Mouse (Mus musculus) kidney, embryonic 15.5 days (tissue): ENCODE data around the gene Dmap1. TPM values are rescaled to one million over a fixed set of nuclear protein-coding genes. Genes with fewer than 3 reads are reported as not detected.

Experiments used
- ATAC-seq: fragments of 200-750 bp; cut with Nextera tagmentation; replicated peaks from 2 replicates; pipeline ENCODE4 v1.8.0; 2017; ENCODE audit warnings: moderate TSS enrichment; ENCODE audit not compliant: low FRiP score
- H3K27ac ChIP-seq: fragments of 300-500 bp; sonication (generic); 2 replicates; pipeline ENCODE4 v1.5.1; 2015; ENCODE audit warnings: mild to moderate bottlenecking, inconsistent platforms
- H3K27me3 ChIP-seq: fragments of 300-500 bp; sonication (generic); 2 replicates; pipeline ENCODE4 v1.6.1; 2015; ENCODE audit warnings: inconsistent platforms
- H3K36me3 ChIP-seq: fragments of 300-500 bp; sonication (generic); 2 replicates; pipeline ENCODE4 v1.6.1; 2015; ENCODE audit warnings: inconsistent platforms
- H3K4me1 ChIP-seq: fragments of 300-500 bp; sonication (generic); 2 replicates; pipeline ENCODE4 v1.6.1; 2015; ENCODE audit warnings: inconsistent platforms
- H3K4me2 ChIP-seq: fragments of 300-500 bp; sonication (generic); 2 replicates; pipeline ENCODE4 v1.6.1; 2015; ENCODE audit warnings: moderate library complexity, mild to moderate bottlenecking, inconsistent platforms
- H3K4me3 ChIP-seq: fragments of 300-500 bp; sonication (generic); replicated peaks from 2 replicates; pipeline ENCODE4 v1.5.1; 2015; ENCODE audit warnings: mild to moderate bottlenecking, inconsistent platforms
- H3K9ac ChIP-seq: fragments of 300-500 bp; sonication (generic); 2 replicates; pipeline ENCODE4 v1.6.1; 2015; ENCODE audit warnings: mild to moderate bottlenecking, inconsistent platforms
- H3K9me3 ChIP-seq: fragments of 300-500 bp; sonication (generic); replicated peaks from 2 replicates; pipeline ENCODE4 v1.6.1; 2016; ENCODE audit warnings: inconsistent platforms
- WGBS: fragments of 180-500 bp; shearing (Covaris S2); methylation state at CpG from one replicate; pipeline ENCODE4 v1.1.7; 2015; ENCODE audit warnings: mixed read lengths; 5-methylcytosine and 5-hydroxymethylcytosine counted together
- polyA plus RNA-seq: library from polyadenylated mRNA; unstranded; fragments of >200 nt; fragmentation: Nextera tagmentation; extraction: Ambion mirVana; gene quantifications from 2 replicates; pipeline ENCODE4 v1.2.1, GENCODE M21; 2015

The Dmap1 gene
- polyA plus RNA-seq, 1 experiment from 2014 or later, result 64.1 TPM

DNA sequence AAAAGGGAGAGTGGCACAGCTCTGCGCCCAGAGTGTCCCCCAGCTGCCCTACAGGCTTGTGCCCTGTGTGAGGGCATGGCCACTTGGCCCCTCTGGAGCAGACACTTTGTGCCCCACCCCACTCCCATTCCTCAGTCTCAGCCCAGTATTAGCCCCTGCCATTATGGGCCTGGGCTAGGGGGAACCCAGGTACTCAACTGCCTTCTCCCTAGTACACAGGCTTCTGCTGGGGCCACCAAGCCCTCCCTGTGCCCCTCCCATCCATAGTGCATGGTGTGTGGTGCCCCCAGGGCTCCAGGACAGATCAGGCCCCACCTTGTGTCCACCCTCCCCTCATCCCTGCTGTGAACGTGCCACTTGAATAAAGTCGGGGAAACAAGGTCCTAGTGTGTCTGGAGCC lies 8.2 kb downstream of the Dmap1 start:
- no peak overlapping the region for H3K4me3 ChIP-seq
- no peak overlapping the region for H3K9ac ChIP-seq
- H3K4me2 ChIP-seq, result no peak overlapping the region
- WGBS, result 86% methylated on average over 3 of the region's 3 CpGs
- H3K9me3 ChIP-seq, result no peaks in the 10 kb centered on the region
- ATAC-seq, result no peak
- no peak overlapping the region for H3K27ac ChIP-seq
- no peaks in the 10 kb centered on the region for H3K4me1 ChIP-seq
- peaks cover 58% of the 10 kb centered on the region for H3K36me3 ChIP-seq
- no peaks in the 10 kb centered on the region for H3K27me3 ChIP-seq

- 39% methylated on average over 9 of the region's 9 CpGs for WGBS
- no peaks in the 10 kb centered on the region for H3K27me3 ChIP-seq
- peak; percentile 77 for ATAC-seq
Observed at GRCm38 (mm10) chr4:117672042-117672441, 10.0 kb downstream of the Dmap1 start.

DNA sequence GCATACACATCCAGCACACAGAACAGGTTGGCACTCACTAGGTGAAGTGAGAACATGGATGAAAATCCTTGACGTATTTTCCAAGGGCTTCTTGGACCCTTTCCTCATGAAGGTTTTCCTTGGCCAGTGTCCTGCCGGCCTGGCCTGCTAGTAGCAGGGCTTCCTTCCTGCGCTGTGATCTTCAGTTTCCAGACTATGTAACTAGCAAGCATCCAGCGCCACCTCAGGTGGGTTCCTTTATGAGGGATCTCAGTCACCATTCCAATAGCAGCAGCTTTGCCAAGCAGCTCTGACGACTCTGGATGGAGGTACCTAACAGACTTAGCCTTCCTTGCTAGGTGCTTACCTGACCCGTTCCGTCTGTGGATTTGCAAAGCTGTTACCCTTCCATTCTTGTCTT lies 12.2 kb downstream of the Dmap1 start:
- H3K4me3 ChIP-seq, result no peak overlapping the region
- peaks cover 20% of the 10 kb centered on the region for H3K36me3 ChIP-seq
- H3K4me1 ChIP-seq, result no peaks in the 10 kb centered on the region
- H3K9ac ChIP-seq, result no peak overlapping the region
- WGBS, result 81% methylated on average over 7 of the region's 7 CpGs
- no peak for ATAC-seq
- no peak overlapping the region for H3K4me2 ChIP-seq
- H3K9me3 ChIP-seq, result no peaks in the 10 kb centered on the region
- H3K27me3 ChIP-seq, result no peaks in the 10 kb centered on the region
- no peak overlapping the region for H3K27ac ChIP-seq

More at GRCm38 (mm10) chr4:117672042-117672441, 10.0 kb downstream of the Dmap1 start:
- no peaks in the 10 kb centered on the region for H3K4me1 ChIP-seq
- H3K27ac ChIP-seq, result no peak overlapping the region
- no peak overlapping the region for H3K4me2 ChIP-seq
- H3K4me3 ChIP-seq, result no peak overlapping the region
- H3K9me3 ChIP-seq, result no peaks in the 10 kb centered on the region
- H3K36me3 ChIP-seq, result peaks cover 40% of the 10 kb centered on the region
- H3K9ac ChIP-seq, result no peak overlapping the region

DNA sequence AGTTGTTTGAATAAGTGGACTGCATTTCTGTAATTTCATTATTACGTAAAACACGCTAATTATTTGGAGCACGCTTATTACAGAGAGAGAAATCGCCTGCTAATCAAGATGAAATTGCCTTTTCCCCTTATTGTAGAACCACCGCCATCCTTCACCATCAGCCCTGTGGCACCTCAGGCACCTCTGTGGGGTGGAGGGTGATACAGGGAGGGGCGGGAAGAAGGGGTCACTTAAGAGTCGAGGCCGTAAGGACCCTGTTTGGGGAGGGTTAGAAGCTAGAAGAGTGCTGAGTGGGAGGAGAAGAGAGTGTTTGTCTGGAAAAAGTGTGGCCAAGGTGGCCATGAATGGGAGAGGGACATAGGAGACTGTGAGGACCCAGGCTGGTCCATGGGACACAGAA lies 16.0 kb downstream of the Dmap1 start:
- H3K4me1 ChIP-seq, result no peaks in the 10 kb centered on the region
- no peak for ATAC-seq
- no peaks in the 10 kb centered on the region for H3K27me3 ChIP-seq
- 71% methylated on average over 8 of the region's 8 CpGs for WGBS
- H3K36me3 ChIP-seq, result peaks cover 8% of the 10 kb centered on the region; the same call in 1 of the 2 replicates
- H3K4me3 ChIP-seq, result no peak overlapping the region
- H3K4me2 ChIP-seq, result no peak overlapping the region
- H3K27ac ChIP-seq, result no peak overlapping the region
- no peak overlapping the region for H3K9ac ChIP-seq
- no peaks in the 10 kb centered on the region for H3K9me3 ChIP-seq

DNA sequence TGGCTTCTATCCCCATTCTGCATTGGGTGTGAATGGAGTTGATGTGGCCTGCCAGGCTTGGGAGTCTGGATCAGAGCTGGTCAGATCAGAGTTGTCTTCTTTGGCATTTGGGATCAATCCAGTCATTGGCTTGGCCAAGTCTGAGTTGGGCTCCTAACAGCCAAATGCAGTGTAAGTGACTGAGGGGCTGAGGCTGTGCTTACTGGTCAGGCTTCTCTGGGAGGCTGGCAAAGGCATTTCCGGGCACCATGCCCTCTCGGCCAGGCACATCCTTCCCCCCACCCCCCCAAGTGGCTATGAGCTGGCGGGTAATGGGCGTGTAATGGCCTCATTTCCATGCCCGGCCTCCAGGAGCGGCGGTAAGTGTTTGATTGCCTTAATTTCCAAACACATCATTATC lies 16.5 kb downstream of the Dmap1 start:
- H3K4me1 ChIP-seq, result no peaks in the 10 kb centered on the region
- no peak overlapping the region for H3K4me3 ChIP-seq
- peaks cover 12% of the 10 kb centered on the region; the same call in 1 of the 2 replicates for H3K36me3 ChIP-seq
- H3K27me3 ChIP-seq, result no peaks in the 10 kb centered on the region
- H3K27ac ChIP-seq, result no peak overlapping the region
- ATAC-seq, result no peak
- WGBS, result 59% methylated on average over 7 of the region's 7 CpGs
- no peak overlapping the region for H3K4me2 ChIP-seq
- H3K9ac ChIP-seq, result no peak overlapping the region
- no peaks in the 10 kb centered on the region for H3K9me3 ChIP-seq

GRCm38 (mm10) chr4:117664411-117665137 lies 17.5 kb downstream of the Dmap1 start:
- no peak for ATAC-seq
- no peaks in the 10 kb centered on the region for H3K9me3 ChIP-seq
- H3K4me3 ChIP-seq, result no peak overlapping the region
- H3K4me2 ChIP-seq, result no peak overlapping the region
- H3K4me1 ChIP-seq, result 0 out of 2 replicates have a peak, but pooled peaks cover 4% of the 10 kb centered on the region
- H3K27me3 ChIP-seq, result no peaks in the 10 kb centered on the region
- no peak overlapping the region for H3K9ac ChIP-seq
- peaks cover 17% of the 10 kb centered on the region; the same call in 1 of the 2 replicates for H3K36me3 ChIP-seq
- WGBS, result 83% methylated on average over 10 of the region's 10 CpGs
- no peak overlapping the region for H3K27ac ChIP-seq

GRCm38 (mm10) chr4:117660001-117660400 lies 22.1 kb downstream of the Dmap1 start:
- Histone ChIP-seq H3K27me3 (no peaks in the 10 kb centered on the region), H3K9me3 (no peaks in the 10 kb centered on the region), H3K9ac (no peak overlapping the region), H3K4me1 (peaks cover 38% of the 10 kb centered on the region), H3K27ac (no peak overlapping the region), H3K4me2 (no peak overlapping the region), H3K36me3 (peaks cover 17% of the 10 kb centered on the region; the same call in 1 of the 2 replicates), H3K4me3 (no peak overlapping the region)
- ATAC-seq, result no peak
- 87% methylated on average over 5 of the region's 5 CpGs for WGBS

DNA sequence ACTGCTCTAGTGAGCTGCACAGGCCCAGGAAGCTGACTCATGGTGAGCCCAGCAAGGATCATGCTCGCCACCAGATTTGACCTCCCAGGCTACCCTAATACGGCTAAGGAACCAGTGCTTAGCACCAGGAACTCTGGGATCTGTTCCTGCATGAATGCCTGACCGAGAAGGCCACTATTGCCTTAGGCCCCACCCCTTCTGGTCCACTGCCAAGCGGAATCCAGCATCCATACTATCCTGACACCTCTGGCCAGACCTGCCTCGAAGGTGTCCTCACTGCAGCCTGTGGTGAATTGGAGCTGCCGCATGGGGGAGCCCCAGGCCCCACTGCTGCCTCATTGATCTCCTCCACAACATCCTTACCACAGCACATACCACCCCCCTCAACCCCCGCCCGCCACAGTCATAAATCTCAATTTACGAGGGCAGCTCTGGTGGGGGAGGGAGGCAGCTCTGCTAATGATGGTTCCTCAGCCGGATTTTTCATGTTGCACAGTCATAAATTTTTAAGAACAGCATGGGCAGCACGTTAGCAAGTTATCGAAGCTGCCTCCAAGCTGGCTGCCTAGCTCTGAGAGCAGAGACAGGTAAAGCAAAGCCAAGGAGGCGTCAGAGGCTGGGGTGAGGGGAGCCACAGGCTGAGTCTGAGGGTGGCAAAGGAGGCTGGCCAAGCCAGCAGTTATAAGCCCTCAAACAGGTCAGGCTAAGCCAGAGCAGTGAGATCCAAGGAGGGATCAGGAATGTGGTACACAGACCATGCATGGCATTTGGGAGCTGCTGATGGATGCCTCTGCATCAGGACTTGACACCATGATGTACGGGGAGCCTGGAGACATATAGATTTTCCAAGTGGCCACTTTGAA lies 23.3 kb downstream of the Dmap1 start:
- peaks cover 47% of the 10 kb centered on the region for H3K4me1 ChIP-seq
- WGBS, result 14% methylated on average over 14 of the region's 14 CpGs
- no peak overlapping the region for H3K9ac ChIP-seq
- H3K27me3 ChIP-seq, result no peaks in the 10 kb centered on the region
- H3K4me2 ChIP-seq, result no peak overlapping the region
- H3K9me3 ChIP-seq, result no peaks in the 10 kb centered on the region
- H3K36me3 ChIP-seq, result peaks cover 17% of the 10 kb centered on the region; the same call in 1 of the 2 replicates
- ATAC-seq, result peak; percentile 75
- H3K27ac ChIP-seq, result no peak overlapping the region
- no peak overlapping the region for H3K4me3 ChIP-seq

DNA sequence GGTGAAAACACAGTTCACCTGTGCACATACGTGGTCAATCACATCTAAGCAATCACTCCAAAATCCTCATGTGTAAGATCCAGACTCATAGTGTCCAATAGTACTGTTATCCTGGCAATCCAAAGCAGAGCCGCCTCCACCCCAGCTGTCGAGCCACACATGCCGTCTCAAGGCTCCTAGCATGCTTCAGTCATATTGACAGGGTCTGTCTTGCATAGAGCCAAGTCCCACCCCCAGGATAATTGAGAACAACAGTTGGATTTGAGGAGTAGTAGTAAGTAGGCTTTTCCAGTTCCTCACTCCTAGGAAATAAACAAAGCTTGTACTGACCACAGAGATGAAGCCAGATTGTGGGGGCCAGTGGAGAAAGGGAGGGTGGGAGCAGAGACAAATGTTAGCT lies 24.4 kb downstream of the Dmap1 start:
- H3K4me1 ChIP-seq, result peaks cover 57% of the 10 kb centered on the region
- H3K27ac ChIP-seq, result no peak overlapping the region
- WGBS, result 76% methylated on average over 4 of the region's 4 CpGs
- no peaks in the 10 kb centered on the region for H3K27me3 ChIP-seq
- H3K4me2 ChIP-seq, result no peak overlapping the region
- H3K4me3 ChIP-seq, result no peak overlapping the region
- peaks cover 13% of the 10 kb centered on the region; the same call in 1 of the 2 replicates for H3K36me3 ChIP-seq
- no peaks in the 10 kb centered on the region for H3K9me3 ChIP-seq
- ATAC-seq, result no peak
- no peak overlapping the region for H3K9ac ChIP-seq

- Histone ChIP-seq H3K9ac (no peak overlapping the region), H3K27ac (no peak overlapping the region), H3K4me2 (no peak overlapping the region), H3K27me3 (no peaks in the 10 kb centered on the region), H3K36me3 (peaks cover 11% of the 10 kb centered on the region; the same call in 1 of the 2 replicates), H3K4me3 (no peak overlapping the region), H3K4me1 (peaks cover 64% of the 10 kb centered on the region), H3K9me3 (no peaks in the 10 kb centered on the region)
- 41% methylated on average over 6 of the region's 6 CpGs for WGBS
- no peak for ATAC-seq
Observed at GRCm38 (mm10) chr4:117656961-117657360, 25.1 kb downstream of the Dmap1 start.

DNA sequence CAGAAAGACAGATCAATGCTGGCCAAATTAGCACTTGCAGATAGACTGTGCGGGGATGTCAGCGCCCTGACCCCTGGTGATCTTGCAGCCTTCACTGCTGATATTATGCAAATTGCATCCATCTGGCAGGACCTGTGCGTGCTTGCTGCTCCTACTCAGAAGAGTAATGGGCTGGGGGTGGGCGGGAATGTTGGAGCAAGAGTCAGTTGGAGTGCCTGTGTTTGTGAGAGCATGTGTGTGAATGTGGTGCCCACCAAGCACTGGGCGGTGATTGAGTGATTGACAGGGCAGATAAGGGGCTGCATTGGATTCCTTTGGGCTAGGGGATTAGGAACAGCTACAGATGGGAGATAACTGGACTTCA lies 26.6 kb downstream of the Dmap1 start:
- no peak overlapping the region for H3K9ac ChIP-seq
- no peak overlapping the region for H3K4me2 ChIP-seq
- no peaks in the 10 kb centered on the region for H3K27me3 ChIP-seq
- H3K27ac ChIP-seq, result no peak overlapping the region
- no peaks in the 10 kb centered on the region for H3K9me3 ChIP-seq
- H3K4me3 ChIP-seq, result no peak overlapping the region
- WGBS, result 75% methylated on average over 5 of the region's 5 CpGs
- peaks cover 73% of the 10 kb centered on the region for H3K4me1 ChIP-seq
- H3K36me3 ChIP-seq, result peaks cover 8% of the 10 kb centered on the region; the same call in 1 of the 2 replicates
- ATAC-seq, result no peak
